Mouse (Mus musculus) lung, adult 18-20 months (tissue): ENCODE data around the gene Gm20425.
"Not testable (repeated sequence)": the region's sequence is repeated elsewhere in the genome, so short reads cannot be mapped to it uniquely, and the experiment has no call there.

Experiments used
- DNase-seq, 2 experiments: peaks; one replicate each; pipeline ENCODE4 v3.0.0; 2022; ENCODE audit warnings: mixed read lengths in 2 of 2

The Gm20425 gene

GRCm38 (mm10) chr9:103224721-103225120 is 5.4 kb downstream of the Gm20425 start:
- no peak for DNase-seq

- DNase-seq, result no peak
Observed at GRCm38 (mm10) chr9:103214281-103214680, 15.8 kb downstream of the Gm20425 start.

GRCm38 (mm10) chr9:103213631-103214030 is 16.5 kb downstream of the Gm20425 start:
- no peak for DNase-seq

GRCm38 (mm10) chr9:103212654-103213420 is 17.3 kb downstream of the Gm20425 start:
- peak in 1 of 2 experiments; percentile 20 for DNase-seq

GRCm38 (mm10) chr9:103208802-103209423 is 21.2 kb downstream of the Gm20425 start:
- no peak for DNase-seq

GRCm38 (mm10) chr9:103207846-103208245 is 22.3 kb downstream of the Gm20425 start:
- peak; percentile 67 to 81 for DNase-seq

- DNase-seq, result no peak
Observed at GRCm38 (mm10) chr9:103205786-103206185, 24.3 kb downstream of the Gm20425 start.

- peak; percentile 93 to 95 for DNase-seq
Observed at GRCm38 (mm10) chr9:103201561-103202260, 28.4 kb downstream of the Gm20425 start, which contains the start of gene Srprb. Srprb (minus strand) TSS chr9:103202137.

- no peak for DNase-seq
Observed at GRCm38 (mm10) chr9:103188416-103188815, 41.7 kb downstream of the Gm20425 start.

- DNase-seq, result no peak
Observed at GRCm38 (mm10) chr9:103186747-103187146, 43.4 kb downstream of the Gm20425 start.

GRCm38 (mm10) chr9:103185946-103186345 is 44.2 kb downstream of the Gm20425 start:
- peak; percentile 39 to 52 for DNase-seq

- no peak for DNase-seq
Observed at GRCm38 (mm10) chr9:103184855-103185254, 45.3 kb downstream of the Gm20425 start.

GRCm38 (mm10) chr9:103181886-103182285 is 48.2 kb downstream of the Gm20425 start:
- no peak for DNase-seq

- peak; percentile 76 to 79 for DNase-seq
Observed at GRCm38 (mm10) chr9:103180807-103181565, 49.1 kb downstream of the Gm20425 start.

- peak; percentile 70 to 77 for DNase-seq
Observed at GRCm38 (mm10) chr9:103180303-103180702, 49.8 kb downstream of the Gm20425 start.

GRCm38 (mm10) chr9:103175692-103176091 is 54.4 kb downstream of the Gm20425 start:
- DNase-seq, result no peak

GRCm38 (mm10) chr9:103174771-103175519 is 55.2 kb downstream of the Gm20425 start:
- DNase-seq, result peak; percentile 43 to 58

GRCm38 (mm10) chr9:103168771-103169170 is 61.3 kb downstream of the Gm20425 start:
- DNase-seq, result no peak

GRCm38 (mm10) chr9:103168046-103168445 is 62.1 kb downstream of the Gm20425 start:
- DNase-seq, result peak in 1 of 2 experiments; percentile 21

GRCm38 (mm10) chr9:103163806-103164205 is 66.3 kb downstream of the Gm20425 start:
- DNase-seq, result no peak

- not testable (repeated sequence) for DNase-seq
Observed at GRCm38 (mm10) chr9:103155158-103155557, 74.9 kb downstream of the Gm20425 start.

GRCm38 (mm10) chr9:103154568-103154967 is 75.5 kb downstream of the Gm20425 start:
- DNase-seq, result no peak
